16 mouse cellular contexts compared by ENCODE assay signal in the genomic region with DNA sequence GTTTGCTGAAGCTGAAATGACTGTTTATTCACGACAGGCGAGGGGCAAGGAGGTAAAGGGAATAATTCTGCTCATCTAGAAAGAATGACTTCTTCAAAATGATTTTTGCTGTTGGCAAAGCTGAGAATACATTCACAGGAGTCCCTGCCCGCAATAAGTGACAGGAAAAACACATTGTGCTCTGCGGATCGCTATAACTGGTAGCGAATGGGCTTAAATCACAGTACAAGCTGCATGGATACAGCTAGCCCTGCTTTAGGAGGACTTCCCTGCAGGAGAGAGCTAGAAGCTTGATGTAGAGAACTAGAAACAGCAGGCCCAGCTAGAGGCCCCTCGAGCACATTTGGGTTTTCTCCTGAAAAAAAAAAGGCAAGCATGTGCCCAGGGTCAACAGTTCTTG.
DNase-seq lines count a peak whose midpoint lies in the region; ATAC-seq and TF ChIP-seq lines count a peak whose summit lies in the region.
"Had no signal": no experiment of that assay in that cellular context is flagged by ENCODE, and none has a peak within 500 bp of the region (broad histone marks: within the 10 kb centered on the region; RNA-seq: fewer than 3 reads in every experiment).

No protein-coding gene starts in this region.

- H3K27me3 ChIP-seq in forebrain, embryonic 15.5 days: no peaks in the 10 kb centered on the region
- H3K27me3 ChIP-seq in forebrain, embryonic 14.5 days (replicated peaks; ENCODE audit: control insufficient read depth, insufficient read depth, low read length): no peaks in the 10 kb centered on the region
- H3K27me3 ChIP-seq in hindbrain, postnatal 0 days (ENCODE audit: insufficient read depth, low read length): no peaks in the 10 kb centered on the region
- no peaks in the 10 kb centered on the region for H3K27me3 ChIP-seq in hindbrain, embryonic 13.5 days
- H3K27me3 ChIP-seq: embryonic facial prominence, embryonic 13.5 days; kidney, embryonic 15.5 days; stomach, embryonic 15.5 days had no signal

- H3K9me3 ChIP-seq in forebrain, embryonic 15.5 days: no peaks in the 10 kb centered on the region
- H3K9me3 ChIP-seq in forebrain, embryonic 14.5 days (replicated peaks; ENCODE audit: control insufficient read depth, low read length): peaks cover 3% of the 10 kb centered on the region
- no peaks in the 10 kb centered on the region for H3K9me3 ChIP-seq in hindbrain, postnatal 0 days (ENCODE audit: low read length)
- H3K9me3 ChIP-seq in hindbrain, embryonic 13.5 days: no peaks in the 10 kb centered on the region
- H3K9me3 ChIP-seq: embryonic facial prominence, embryonic 13.5 days; kidney, embryonic 15.5 days; limb, embryonic 10.5 days; stomach, embryonic 15.5 days had no signal

- DNase-seq in forebrain, embryonic 14.5 days (ENCODE audit: low spot score): no peak
- DNase-seq in hindbrain, postnatal 0 days (ENCODE audit: low spot score): no peak
- DNase-seq in left cerebral cortex, postnatal 25 days (ENCODE audit: low spot score in 2 of 2): peak; percentile 29 to 67
- no peak for DNase-seq in left cerebral cortex, postnatal 4 days
- no peak for DNase-seq in heart, postnatal 10 days
- DNase-seq: thymus, adult 2 months had no signal

- no peak overlapping the region for H3K4me3 ChIP-seq in forebrain, embryonic 15.5 days
- no peak overlapping the region for H3K4me3 ChIP-seq in forebrain, embryonic 14.5 days (ENCODE audit: low read depth, low read length)
- no peak overlapping the region for H3K4me3 ChIP-seq in hindbrain, postnatal 0 days (ENCODE audit: low read length)
- H3K4me3 ChIP-seq in hindbrain, embryonic 13.5 days: no peak overlapping the region
- H3K4me3 ChIP-seq in cortical plate, adult 2 months (ENCODE audit: insufficient read depth, low read length): no peak overlapping the region
- H3K4me3 ChIP-seq: embryonic facial prominence, embryonic 13.5 days; kidney, embryonic 15.5 days; limb, embryonic 10.5 days; stomach, embryonic 15.5 days had no signal

- intact Hi-C loops in left cerebral cortex, postnatal 25 days (cut with DNase I): loop anchor here (1.0 to 5.0 kb wide), 2 partner anchors 39 to 211 kb away; no protein-coding TSS in a partner anchor
- intact Hi-C loops in left cerebral cortex, postnatal 4 days (cut with DNase I): no loop called here
- intact Hi-C loops in heart, postnatal 10 days (cut with DNase I): no loop called here

- H3K4me1 ChIP-seq in forebrain, embryonic 15.5 days: peaks cover 22% of the 10 kb centered on the region
- peaks cover 16% of the 10 kb centered on the region for H3K4me1 ChIP-seq in forebrain, embryonic 14.5 days (ENCODE audit: control insufficient read depth, insufficient read depth, low read length)
- peaks cover 4% of the 10 kb centered on the region; the same call in 1 of the 2 replicates for H3K4me1 ChIP-seq in hindbrain, postnatal 0 days (ENCODE audit: insufficient read depth, low read length)
- peaks cover 9% of the 10 kb centered on the region for H3K4me1 ChIP-seq in hindbrain, embryonic 13.5 days (replicated peaks)
- H3K4me1 ChIP-seq in cortical plate, adult 2 months (ENCODE audit: control insufficient read depth, insufficient read depth, low read length): peaks cover 17% of the 10 kb centered on the region
- H3K4me1 ChIP-seq: embryonic facial prominence, embryonic 13.5 days; stomach, embryonic 15.5 days had no signal

- no peak for TF ChIP-seq POLR2A in cortical plate, adult 2 months (IDR thresholded peaks at IDR 0.05; ENCODE audit: extremely low read depth, insufficient read depth, low read length)

- H3K36me3 ChIP-seq in forebrain, embryonic 15.5 days: no peaks in the 10 kb centered on the region
- no peaks in the 10 kb centered on the region for H3K36me3 ChIP-seq in forebrain, embryonic 14.5 days (ENCODE audit: control insufficient read depth, insufficient read depth, low read length)
- no peaks in the 10 kb centered on the region for H3K36me3 ChIP-seq in hindbrain, postnatal 0 days (ENCODE audit: insufficient read depth, low read length)
- H3K36me3 ChIP-seq in hindbrain, embryonic 13.5 days: no peaks in the 10 kb centered on the region
- H3K36me3 ChIP-seq: embryonic facial prominence, embryonic 13.5 days; kidney, embryonic 15.5 days; limb, embryonic 10.5 days; stomach, embryonic 15.5 days had no signal

- 65% methylated on average over 7 of the region's 7 CpGs for WGBS in forebrain, embryonic 15.5 days
- 82% methylated on average over 7 of the region's 7 CpGs for WGBS in forebrain, embryonic 14.5 days
- WGBS in hindbrain, postnatal 0 days: 65% methylated on average over 7 of the region's 7 CpGs
- WGBS in hindbrain, embryonic 13.5 days: 85% methylated on average over 7 of the region's 7 CpGs

- H3K9ac ChIP-seq in forebrain, embryonic 15.5 days (replicated peaks): no peak overlapping the region
- H3K9ac ChIP-seq in forebrain, embryonic 14.5 days (ENCODE audit: low read length): no peak overlapping the region
- no peak overlapping the region for H3K9ac ChIP-seq in hindbrain, postnatal 0 days (replicated peaks; ENCODE audit: low read length)
- H3K9ac ChIP-seq in hindbrain, embryonic 13.5 days: no peak overlapping the region
- H3K9ac ChIP-seq: embryonic facial prominence, embryonic 13.5 days; hindbrain, embryonic 14.5 days; kidney, embryonic 15.5 days; lung, embryonic 14.5 days; stomach, embryonic 15.5 days had no signal

- no peak for TF ChIP-seq CTCF in hindbrain, postnatal 0 days (IDR thresholded peaks at IDR 0.05; ENCODE audit: low read depth)
- TF ChIP-seq CTCF in cortical plate, adult 2 months (IDR thresholded peaks at IDR 0.05; ENCODE audit: extremely low read depth, insufficient read depth, low read length): no peak

- no peak overlapping the region for H3K4me2 ChIP-seq in forebrain, embryonic 15.5 days (replicated peaks)
- H3K4me2 ChIP-seq in forebrain, embryonic 14.5 days (ENCODE audit: low read length): no peak overlapping the region
- H3K4me2 ChIP-seq in hindbrain, postnatal 0 days (ENCODE audit: low read depth, low read length): no peak overlapping the region
- H3K4me2 ChIP-seq in hindbrain, embryonic 13.5 days: no peak overlapping the region
- H3K4me2 ChIP-seq: embryonic facial prominence, embryonic 13.5 days; hindbrain, embryonic 14.5 days; kidney, embryonic 15.5 days; lung, embryonic 14.5 days; stomach, embryonic 15.5 days had no signal

- H3K27ac ChIP-seq in forebrain, embryonic 15.5 days (replicated peaks): peak overlapping the region; percentile 55
- H3K27ac ChIP-seq in forebrain, embryonic 14.5 days (ENCODE audit: low read depth, low read length): no peak overlapping the region
- H3K27ac ChIP-seq in hindbrain, postnatal 0 days: 0 out of 2 replicates have a peak overlapping the region, but pooled peaks have one; percentile 22
- no peak overlapping the region; the same call in 1 of the 2 replicates for H3K27ac ChIP-seq in hindbrain, embryonic 13.5 days
- peak overlapping the region; percentile 60 for H3K27ac ChIP-seq in cortical plate, adult 2 months (ENCODE audit: insufficient read depth, low read length)
- H3K27ac ChIP-seq: embryonic facial prominence, embryonic 13.5 days; hindbrain, embryonic 14.5 days; kidney, embryonic 15.5 days; limb, embryonic 10.5 days; stomach, embryonic 15.5 days had no signal

- ATAC-seq in forebrain, embryonic 15.5 days (replicated peaks): no peak
- ATAC-seq in forebrain, embryonic 14.5 days: no peak
- no peak for ATAC-seq in hindbrain, postnatal 0 days
- ATAC-seq in hindbrain, embryonic 13.5 days (ENCODE audit: low FRiP score): no peak
- ATAC-seq: intestine, postnatal 0 days had no signal

Comparison
In these comparisons a context has a peak if more than half of its experiments do, and no peak if none do; other contexts are left out.
1. H3K27ac ChIP-seq: peak in forebrain, embryonic 15.5 days (single experiment), hindbrain, postnatal 0 days (single experiment) and cortical plate, adult 2 months (single experiment); none in forebrain, embryonic 14.5 days (single experiment) and hindbrain, embryonic 13.5 days (single experiment).
2. DNase-seq: peak in left cerebral cortex, postnatal 25 days (2 of 2); none in forebrain, embryonic 14.5 days (single experiment), hindbrain, postnatal 0 days (single experiment), left cerebral cortex, postnatal 4 days (single experiment) and heart, postnatal 10 days (0 of 2).